8 mouse cellular contexts compared by ENCODE assay signal in genomic region chr2:30553851-30554540, GRCm38 (mm10). TPM values are rescaled to one million over a fixed set of nuclear protein-coding genes. Genes with fewer than 3 reads are reported as not detected.
DNase-seq lines count a peak whose midpoint lies in the region; ATAC-seq and TF ChIP-seq lines count a peak whose summit lies in the region.

No protein-coding gene starts in this region.

- H3K9me3 ChIP-seq in ES-Bruce4 (replicated peaks; ENCODE audit: control insufficient read depth, insufficient read depth, low read length, poor library complexity, severe bottlenecking): no peaks in the 10 kb centered on the region
- H3K9me3 ChIP-seq in forebrain, embryonic 15.5 days: no peaks in the 10 kb centered on the region
- H3K9me3 ChIP-seq in hindbrain, embryonic 11.5 days (ENCODE audit: control insufficient read depth, low read length): no peaks in the 10 kb centered on the region
- H3K9me3 ChIP-seq in lung, embryonic 15.5 days: no peaks in the 10 kb centered on the region

- H3K36me3 ChIP-seq in ES-Bruce4 (ENCODE audit: control insufficient read depth, insufficient read depth, low read length, poor library complexity, severe bottlenecking): no peaks in the 10 kb centered on the region
- H3K36me3 ChIP-seq in forebrain, embryonic 15.5 days: no peaks in the 10 kb centered on the region
- no peaks in the 10 kb centered on the region for H3K36me3 ChIP-seq in hindbrain, embryonic 11.5 days (ENCODE audit: control insufficient read depth, insufficient read depth, low read length)
- no peaks in the 10 kb centered on the region for H3K36me3 ChIP-seq in lung, embryonic 15.5 days

- peak; percentile 22 for DNase-seq in c-Kit-positive CD71-positive TER-119-positive erythroid progenitor cells, embryonic 14.5 days (ENCODE audit: low spot score)
- DNase-seq in hindbrain, embryonic 11.5 days (ENCODE audit: low spot score): peak; percentile 69
- DNase-seq in layer of hippocampus, adult 9-10 months (ENCODE audit: low spot score): peak; percentile 43
- DNase-seq in retina, embryonic 14.5 days (ENCODE audit: low spot score): peak; percentile 81
- no peak for DNase-seq in testis, postnatal 14 days (ENCODE audit: low spot score)

- H3K4me3 ChIP-seq in ES-Bruce4 (ENCODE audit: low read depth, low read length): peak overlapping the region; percentile 19; the same call in 1 of the 2 replicates
- H3K4me3 ChIP-seq in forebrain, embryonic 15.5 days: peak overlapping the region; percentile 14; the same call in 1 of the 2 replicates
- no peak overlapping the region for H3K4me3 ChIP-seq in hindbrain, embryonic 11.5 days (ENCODE audit: low read depth, low read length)
- no peak overlapping the region for H3K4me3 ChIP-seq in lung, embryonic 15.5 days

- peak; percentile 95 for ATAC-seq in forebrain, embryonic 15.5 days (replicated peaks)
- ATAC-seq in hindbrain, embryonic 11.5 days (ENCODE audit: low FRiP score): peak; percentile 85
- peak; percentile 60; the same call in 1 of the 2 replicates for ATAC-seq in lung, embryonic 15.5 days (ENCODE audit: borderline replicate concordance, extremely low read depth, low FRiP score, low TSS enrichment)

- no peak for TF ChIP-seq POLR2A in ES-Bruce4 (IDR thresholded peaks at IDR 0.05; ENCODE audit: insufficient read depth, low read length)

- no peak for TF ChIP-seq CTCF in ES-Bruce4 (IDR thresholded peaks at IDR 0.05; ENCODE audit: low read depth, low read length)

- H3K27ac ChIP-seq in ES-Bruce4 (ENCODE audit: insufficient read depth, low read length): no peak overlapping the region
- H3K27ac ChIP-seq in forebrain, embryonic 15.5 days (replicated peaks): 0 out of 2 replicates have a peak overlapping the region, but pooled peaks have one; percentile 17
- no peak overlapping the region for H3K27ac ChIP-seq in hindbrain, embryonic 11.5 days (ENCODE audit: low read depth, low read length)
- H3K27ac ChIP-seq in lung, embryonic 15.5 days: no peak overlapping the region

- 62% methylated on average over 7 of the region's 7 CpGs for WGBS in forebrain, embryonic 15.5 days
- 44% methylated on average over 7 of the region's 7 CpGs for WGBS in hindbrain, embryonic 11.5 days
- 51% methylated on average over 7 of the region's 7 CpGs for WGBS in lung, embryonic 15.5 days

- H3K9ac ChIP-seq in ES-Bruce4 (ENCODE audit: low read depth, poor library complexity, severe bottlenecking): no peak overlapping the region
- no peak overlapping the region for H3K9ac ChIP-seq in forebrain, embryonic 15.5 days (replicated peaks)
- H3K9ac ChIP-seq in hindbrain, embryonic 11.5 days (ENCODE audit: low read depth, low read length): no peak overlapping the region
- H3K9ac ChIP-seq in lung, embryonic 15.5 days: no peak overlapping the region

- H3K27me3 ChIP-seq in ES-Bruce4 (ENCODE audit: control insufficient read depth, insufficient read depth, low read length, poor library complexity, severe bottlenecking): no peaks in the 10 kb centered on the region
- no peaks in the 10 kb centered on the region for H3K27me3 ChIP-seq in forebrain, embryonic 15.5 days
- H3K27me3 ChIP-seq in hindbrain, embryonic 11.5 days (ENCODE audit: control insufficient read depth, insufficient read depth, low read length): no peaks in the 10 kb centered on the region
- no peaks in the 10 kb centered on the region for H3K27me3 ChIP-seq in lung, embryonic 15.5 days

- H3K4me2 ChIP-seq in forebrain, embryonic 15.5 days (replicated peaks): peak overlapping the region; percentile 29; the same call in 1 of the 2 replicates
- H3K4me2 ChIP-seq in hindbrain, embryonic 11.5 days (replicated peaks; ENCODE audit: low read depth, low read length): peak overlapping the region; percentile 21; the same call in 1 of the 2 replicates
- no peak overlapping the region for H3K4me2 ChIP-seq in lung, embryonic 15.5 days

- H3K4me1 ChIP-seq in ES-Bruce4 (ENCODE audit: control insufficient read depth, insufficient read depth, low read length): no peaks in the 10 kb centered on the region
- H3K4me1 ChIP-seq in forebrain, embryonic 15.5 days: peaks cover 5% of the 10 kb centered on the region; the same call in 1 of the 2 replicates
- no peaks in the 10 kb centered on the region; the same call in 1 of the 2 replicates for H3K4me1 ChIP-seq in hindbrain, embryonic 11.5 days (replicated peaks; ENCODE audit: control insufficient read depth, insufficient read depth, low read length)
- peaks cover 15% of the 10 kb centered on the region for H3K4me1 ChIP-seq in lung, embryonic 15.5 days

- no peak for TF ChIP-seq EP300 in ES-Bruce4 (IDR thresholded peaks at IDR 0.05; ENCODE audit: insufficient read depth, low read depth, low read length)

RNA-seq across cellular contexts. Expression of gene Cstad, which starts 40.8 kb away (rescaled TPM):
- polyA plus RNA-seq in ES-Bruce4 (2011; ENCODE audit: insufficient read depth, insufficient read length, low read depth, missing spikeins): 0.94 TPM in 1 of 2 replicates, not detected in the other
- polyA plus RNA-seq in forebrain, embryonic 15.5 days (2015; fragmentation: Nextera tagmentation; extraction: Ambion mirVana): 0.63 and 1.4 TPM in 2 replicates
- 0.18 and 0.57 TPM in 2 replicates for polyA plus RNA-seq in hindbrain, embryonic 11.5 days (2014; fragmentation: Nextera tagmentation; extraction: Ambion mirVana)
- polyA plus RNA-seq in lung, embryonic 15.5 days (2015; fragmentation: Nextera tagmentation; extraction: Ambion mirVana): 0.68 and 1.0 TPM in 2 replicates

Comparison
In these comparisons a context has a peak if more than half of its experiments do, and no peak if none do; other contexts are left out.
1. H3K4me3 ChIP-seq: peak in ES-Bruce4 (single experiment) and forebrain, embryonic 15.5 days (single experiment); none in hindbrain, embryonic 11.5 days (single experiment) and lung, embryonic 15.5 days (single experiment).
2. Peak in every context shown above with its lines, with median percentiles within 50 percentile points of each other: ATAC-seq.